Mouse (Mus musculus): ENCODE measurements around the gene Ttc1.

Ttc1 gene

GRCm38 (mm10) chr11:43703552-43703951 is 44.3 kb downstream of the Ttc1 start:
- no peak for DNase-seq (ENCODE audit: low spot score)

GRCm38 (mm10) chr11:43700291-43700690 is 47.5 kb downstream of the Ttc1 start:
- DNase-seq (ENCODE audit: low spot score): no peak

DNA sequence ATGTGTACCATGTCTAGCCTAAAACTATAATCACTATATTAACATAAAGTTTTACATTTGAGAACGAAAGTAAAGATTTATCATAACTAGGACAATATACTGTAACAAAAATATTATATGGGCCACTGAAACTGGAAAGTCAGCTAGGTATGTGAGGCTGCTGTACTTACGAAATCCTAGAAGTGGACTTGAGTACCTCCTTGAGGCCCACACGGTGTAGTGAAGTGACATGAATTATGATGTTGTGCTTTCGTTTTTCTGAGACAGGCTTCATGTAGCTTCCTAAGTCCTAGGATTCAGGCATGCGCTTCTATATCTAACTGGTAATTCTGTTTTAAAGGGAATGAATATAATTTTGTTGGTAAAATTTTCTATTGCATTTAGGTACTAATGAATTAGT is 49.2 kb downstream of the Ttc1 start:
- no peak for DNase-seq (ENCODE audit: low spot score)

GRCm38 (mm10) chr11:43696623-43697022 is 51.2 kb downstream of the Ttc1 start:
- DNase-seq (ENCODE audit: low spot score): no peak

- no peak for DNase-seq (ENCODE audit: low spot score)
Measured at GRCm38 (mm10) chr11:43688850-43689249, 59.0 kb downstream of the Ttc1 start.

GRCm38 (mm10) chr11:43682415-43683217 is 65.2 kb downstream of the Ttc1 start:
- peak; percentile 70 for DNase-seq (ENCODE audit: low spot score)

GRCm38 (mm10) chr11:43681472-43682414 is 66.1 kb downstream of the Ttc1 start, which contains the start of gene Pwwp2a:
Gene Pwwp2a, plus strand, starts transcription at chr11:43681998.
- peak; percentile 97 for DNase-seq (ENCODE audit: low spot score)

All from spleen, adult 12 weeks (tissue).